Comparison of ENCODE assay signal across 18 mouse cellular contexts in the genomic region with DNA sequence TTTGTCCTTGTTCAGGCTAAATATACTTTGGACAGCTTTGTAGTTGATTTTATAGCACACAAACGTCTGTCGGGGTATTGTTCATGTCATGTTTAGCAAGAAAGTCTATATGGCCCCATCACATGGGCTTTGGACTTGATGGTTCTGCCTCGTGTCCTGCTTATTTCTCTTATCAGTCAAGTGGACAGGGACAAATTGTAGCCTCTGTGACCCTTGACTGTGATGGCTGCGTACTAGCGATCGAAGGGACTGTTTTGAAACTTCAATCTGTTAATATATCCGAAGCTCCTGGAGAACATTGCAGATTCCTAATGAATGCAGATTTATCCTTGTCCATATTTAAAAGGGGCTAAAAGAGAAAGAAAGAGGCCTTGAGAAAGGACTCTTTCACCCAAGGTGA. TPM values are rescaled to one million over a fixed set of nuclear protein-coding genes. Genes with fewer than 3 reads are reported as not detected.
"Had no signal": no experiment of that assay in that cellular context is flagged by ENCODE, and none has a peak within 500 bp of the region (broad histone marks: within the 10 kb centered on the region; RNA-seq: fewer than 3 reads in every experiment).

No protein-coding gene starts in this region.

- H3K4me2 ChIP-seq: lung, embryonic 15.5 days; midbrain, embryonic 11.5 days; midbrain, embryonic 13.5 days; midbrain, embryonic 15.5 days; neural tube, embryonic 12.5 days had no signal

- ATAC-seq: lung, postnatal 0 days; midbrain, embryonic 13.5 days; midbrain, embryonic 15.5 days had no signal

- H3K4me3 ChIP-seq: lung, embryonic 15.5 days; megakaryocyte, embryonic 14.5 days; midbrain, embryonic 13.5 days; midbrain, embryonic 15.5 days; neural tube, embryonic 12.5 days had no signal

- H3K36me3 ChIP-seq: midbrain, embryonic 13.5 days; midbrain, embryonic 15.5 days; neural tube, embryonic 12.5 days had no signal

- H3K9ac ChIP-seq: lung, embryonic 15.5 days; midbrain, embryonic 13.5 days; midbrain, embryonic 15.5 days; neural tube, embryonic 12.5 days had no signal

- H3K9me3 ChIP-seq: lung, embryonic 15.5 days; megakaryocyte, embryonic 14.5 days; midbrain, embryonic 13.5 days; midbrain, embryonic 15.5 days; neural tube, embryonic 12.5 days had no signal

- H3K27ac ChIP-seq: lung, embryonic 15.5 days; macrophage; midbrain, embryonic 13.5 days; midbrain, embryonic 15.5 days; neural tube, embryonic 12.5 days had no signal

- H3K27me3 ChIP-seq: lung, embryonic 15.5 days; megakaryocyte, embryonic 14.5 days; midbrain, embryonic 13.5 days; midbrain, embryonic 15.5 days; neural tube, embryonic 12.5 days had no signal

- DNase-seq: lung, adult 18-20 months; lung, postnatal 14 days; lung, postnatal 36 days; right cerebral cortex, postnatal 14 days; right cerebral cortex, postnatal 4 days; spleen, adult 18-20 months; thymus, adult 18-20 months; thymus, postnatal 14 days; thymus, postnatal 36 days had no signal

RNA-seq across cellular contexts. Expression of gene Plpp3, which starts 30.7 kb away (rescaled TPM):
- total RNA-seq: megakaryocyte progenitor cell, adult 5-6 weeks had no signal
